Mouse (Mus musculus) lung, postnatal 0 days (tissue): ENCODE measurements around the gene Zbtb16.

Experiments
- CTCF ChIP-seq: IDR thresholded peaks from 2 replicates; pipeline ENCODE4 v1.5.1; 2016; ENCODE audit warnings: antibody characterized with exemption, mild to moderate bottlenecking
- EP300 ChIP-seq: IDR thresholded peaks from 2 replicates; pipeline ENCODE4 v1.6.1; 2016; ENCODE audit warnings: antibody characterized with exemption, mild to moderate bottlenecking, control low read depth

DNA sequence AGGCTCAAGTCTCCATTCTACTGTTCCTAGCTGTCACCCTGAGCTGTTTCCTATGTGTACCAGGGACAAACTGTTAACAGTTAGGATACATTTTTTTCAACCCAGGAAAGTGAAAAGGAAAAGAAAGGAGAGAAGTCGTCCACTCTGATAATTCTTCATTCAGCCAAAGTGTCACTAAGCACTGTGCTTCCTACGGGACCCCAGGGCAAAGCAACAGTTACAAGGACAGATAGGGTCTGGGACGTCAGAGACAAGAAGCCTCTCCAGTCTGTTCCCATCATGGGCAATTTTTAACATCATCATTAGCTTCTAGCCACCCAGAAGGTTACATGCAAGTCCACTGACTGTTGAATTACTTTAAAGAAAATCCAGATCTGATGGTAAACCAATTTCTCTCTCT is 111.3 kb downstream of the Zbtb16 start:
- TF ChIP-seq CTCF, result no peak
- no peak for TF ChIP-seq EP300
